Mouse (Mus musculus) liver, embryonic 15.5 days (tissue): ENCODE data around the gene Defb15. TPM values are rescaled to one million over a fixed set of nuclear protein-coding genes. Genes with fewer than 3 reads are reported as not detected.
"Not testable (repeated sequence)": the region's sequence is repeated elsewhere in the genome, so short reads cannot be mapped to it uniquely, and the experiment has no call there.

Source experiments
- ATAC-seq: fragments of 200-750 bp; cut with Nextera tagmentation; 2 replicates; pipeline ENCODE4 v1.8.0; 2017; ENCODE audit warnings: moderate number of reproducible peaks, mild to moderate bottlenecking, moderate library complexity; ENCODE audit not compliant: insufficient read depth
- H3K27ac ChIP-seq: fragments of 300-500 bp; sonication (generic); replicated peaks from 2 replicates; pipeline ENCODE4 v1.5.1; 2015; ENCODE audit warnings: mild to moderate bottlenecking, inconsistent platforms
- H3K27me3 ChIP-seq: fragments of 300-500 bp; sonication (generic); 2 replicates; pipeline ENCODE4 v1.6.1; 2015; ENCODE audit warnings: mild to moderate bottlenecking, inconsistent platforms
- H3K36me3 ChIP-seq: fragments of 300-500 bp; sonication (generic); replicated peaks from 2 replicates; pipeline ENCODE4 v1.6.1; 2015; ENCODE audit warnings: moderate library complexity, mild to moderate bottlenecking, inconsistent platforms
- H3K4me1 ChIP-seq: fragments of 300-500 bp; sonication (generic); replicated peaks from 2 replicates; pipeline ENCODE4 v1.6.1; 2015; ENCODE audit warnings: inconsistent platforms
- H3K4me2 ChIP-seq: fragments of 300-500 bp; sonication (generic); 2 replicates; pipeline ENCODE4 v1.6.1; 2015; ENCODE audit warnings: moderate library complexity, mild to moderate bottlenecking, inconsistent platforms
- H3K4me3 ChIP-seq: fragments of 300-500 bp; sonication (generic); replicated peaks from 2 replicates; pipeline ENCODE4 v1.5.1; 2015; ENCODE audit warnings: mild to moderate bottlenecking, inconsistent platforms
- H3K9ac ChIP-seq: fragments of 300-500 bp; sonication (generic); 2 replicates; pipeline ENCODE4 v1.6.1; 2015; ENCODE audit warnings: moderate library complexity, mild to moderate bottlenecking, inconsistent platforms
- H3K9me3 ChIP-seq: fragments of 300-500 bp; sonication (generic); replicated peaks from 2 replicates; pipeline ENCODE4 v1.6.1; 2016; ENCODE audit warnings: inconsistent platforms
- WGBS: fragments of 180-500 bp; shearing (Covaris S2); methylation state at CpG from one replicate; pipeline ENCODE4 v1.1.7; 2015; ENCODE audit warnings: mixed read lengths; ENCODE audit not compliant: insufficient replicate concordance; 5-methylcytosine and 5-hydroxymethylcytosine counted together
- polyA plus RNA-seq: library from polyadenylated mRNA; unstranded; fragments of >200 nt; fragmentation: Nextera tagmentation; extraction: Ambion mirVana; gene quantifications from 2 replicates; pipeline ENCODE4 v1.2.1, GENCODE M21; 2015

The Defb15 gene
- not detected in 2 replicates for polyA plus RNA-seq

DNA sequence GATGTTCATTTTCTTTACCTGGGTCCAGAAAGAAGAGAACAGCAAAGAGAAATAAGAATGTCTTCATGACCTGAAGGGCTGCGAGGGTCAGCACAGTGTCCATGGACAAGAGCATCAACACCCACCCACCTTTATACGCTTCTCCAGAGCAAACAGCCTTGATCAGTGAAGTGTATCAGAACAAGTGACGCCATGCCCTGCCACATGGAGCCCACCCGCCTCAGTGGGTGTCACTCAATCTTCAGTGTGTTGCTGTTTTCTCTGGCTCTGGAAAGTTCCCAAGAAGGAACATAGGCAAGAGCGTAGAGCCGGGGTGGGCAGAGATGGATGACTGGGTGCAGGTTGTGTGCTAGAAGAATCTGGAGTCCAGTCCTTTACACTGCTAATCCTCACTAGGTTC, at the start of gene Defb15:
Gene Defb15, minus strand, starts transcription at position 101 of the 400 bp plus-strand sequence.
- Histone ChIP-seq H3K9ac (no peak within 1 kb of the TSS), H3K27me3 (no peaks in the 10 kb centered on the region), H3K27ac (no peak within 1 kb of the TSS), H3K36me3 (no peaks in the 10 kb centered on the region), H3K4me3 (no peak within 1 kb of the TSS), H3K4me2 (no peak within 1 kb of the TSS), H3K9me3 (no peaks in the 10 kb centered on the region), H3K4me1 (no peaks in the 10 kb centered on the region)
- WGBS: 62% methylated on average over 6 of the region's 6 CpGs
- ATAC-seq: no peak

DNA sequence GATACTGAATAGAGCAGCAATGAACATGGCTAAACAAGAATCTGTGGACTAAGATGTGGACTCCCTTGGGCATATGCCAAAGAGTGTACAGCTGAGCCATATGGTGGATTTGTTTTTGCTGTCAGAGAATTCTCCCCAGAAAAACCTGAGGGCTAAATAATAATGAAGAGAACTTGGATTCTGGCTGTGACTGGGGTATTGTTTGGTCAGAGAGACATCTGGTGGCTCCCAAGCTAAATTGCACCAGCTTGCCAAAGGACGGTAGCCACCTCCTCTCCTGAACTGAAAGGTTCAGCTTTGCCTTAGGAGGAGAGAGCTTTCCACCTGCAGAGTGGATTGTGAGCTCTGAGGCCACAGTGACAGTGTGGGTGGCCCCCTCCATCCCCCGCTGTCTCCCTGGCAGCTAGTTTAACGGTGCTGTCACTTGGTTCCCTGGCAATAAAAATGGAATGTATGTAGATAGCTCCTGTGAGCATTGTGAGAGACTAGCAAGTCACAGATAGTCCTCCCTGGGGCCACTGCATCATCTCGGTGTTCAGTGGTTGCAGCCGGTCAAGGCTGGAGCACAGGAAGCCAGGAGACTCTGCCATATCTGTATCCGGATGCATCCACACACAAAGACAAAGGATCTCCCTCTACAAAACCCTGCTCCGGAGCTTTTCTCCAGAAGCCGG, 49.3 kb upstream of the Defb15 start:
- no peak overlapping the region for H3K27ac ChIP-seq
- ATAC-seq: no peak
- H3K27me3 ChIP-seq: no peaks in the 10 kb centered on the region
- H3K9ac ChIP-seq: no peak overlapping the region
- H3K9me3 ChIP-seq: no peaks in the 10 kb centered on the region
- H3K4me3 ChIP-seq: no peak overlapping the region
- H3K4me1 ChIP-seq: no peaks in the 10 kb centered on the region
- no peaks in the 10 kb centered on the region for H3K36me3 ChIP-seq
- WGBS: 56% methylated on average over 8 of the region's 8 CpGs
- no peak overlapping the region for H3K4me2 ChIP-seq

DNA sequence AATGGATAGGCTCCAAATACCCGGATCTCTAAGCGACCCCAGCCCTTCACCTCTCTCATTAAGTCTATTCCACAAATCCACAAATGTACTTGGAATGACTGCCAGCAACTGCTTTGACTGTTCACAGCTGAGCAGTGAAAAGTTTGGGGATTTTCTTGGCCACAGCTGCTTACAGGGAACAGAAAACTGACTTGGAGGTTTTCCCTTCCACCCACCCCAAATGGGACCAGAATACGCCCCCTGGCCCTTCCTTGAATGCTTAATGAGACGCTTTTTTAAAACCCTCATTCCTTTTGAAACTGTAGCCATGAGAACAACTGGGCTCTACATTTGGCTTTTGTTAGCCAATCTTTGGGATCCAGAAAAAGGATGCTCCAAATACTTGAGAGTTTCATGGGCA, 45.7 kb upstream of the Defb15 start:
- no peak overlapping the region for H3K4me2 ChIP-seq
- no peaks in the 10 kb centered on the region for H3K4me1 ChIP-seq
- no peak overlapping the region for H3K27ac ChIP-seq
- no peak for ATAC-seq
- H3K9ac ChIP-seq: no peak overlapping the region
- H3K27me3 ChIP-seq: no peaks in the 10 kb centered on the region
- H3K36me3 ChIP-seq: no peaks in the 10 kb centered on the region
- no peak overlapping the region for H3K4me3 ChIP-seq
- 45% methylated on average over 4 of the region's 4 CpGs for WGBS
- no peaks in the 10 kb centered on the region for H3K9me3 ChIP-seq

DNA sequence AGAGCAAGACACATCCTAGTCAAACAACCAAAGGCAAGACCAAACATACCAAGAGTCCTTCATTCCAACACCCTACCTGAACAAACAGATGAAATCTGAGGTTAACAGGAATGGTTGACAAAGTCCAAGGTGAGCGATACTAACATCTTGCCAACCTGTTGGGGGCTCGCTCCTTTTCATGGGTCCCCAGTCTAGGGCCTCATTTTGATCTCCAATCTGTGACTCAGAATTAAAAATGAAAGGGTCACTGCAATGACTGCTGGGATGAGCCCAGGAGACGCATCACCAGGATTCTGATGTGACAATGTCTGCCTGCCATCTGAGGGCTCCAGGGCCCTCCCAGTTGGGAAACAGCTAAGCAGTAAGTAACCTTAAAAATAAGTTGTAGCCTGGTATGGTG, 37.0 kb upstream of the Defb15 start, which contains the start of gene Ccdc70:
Gene Ccdc70, plus strand, starts transcription at position 301 of the 400 bp plus-strand sequence.
- Histone ChIP-seq H3K9me3 (no peaks in the 10 kb centered on the region), H3K27me3 (no peaks in the 10 kb centered on the region), H3K4me2 (no peak within 1 kb of the TSS), H3K9ac (no peak within 1 kb of the TSS), H3K27ac (no peak within 1 kb of the TSS), H3K4me3 (no peak within 1 kb of the TSS), H3K4me1 (no peaks in the 10 kb centered on the region), H3K36me3 (no peaks in the 10 kb centered on the region)
- no peak for ATAC-seq
- 63% methylated on average over 3 of the region's 3 CpGs for WGBS

DNA sequence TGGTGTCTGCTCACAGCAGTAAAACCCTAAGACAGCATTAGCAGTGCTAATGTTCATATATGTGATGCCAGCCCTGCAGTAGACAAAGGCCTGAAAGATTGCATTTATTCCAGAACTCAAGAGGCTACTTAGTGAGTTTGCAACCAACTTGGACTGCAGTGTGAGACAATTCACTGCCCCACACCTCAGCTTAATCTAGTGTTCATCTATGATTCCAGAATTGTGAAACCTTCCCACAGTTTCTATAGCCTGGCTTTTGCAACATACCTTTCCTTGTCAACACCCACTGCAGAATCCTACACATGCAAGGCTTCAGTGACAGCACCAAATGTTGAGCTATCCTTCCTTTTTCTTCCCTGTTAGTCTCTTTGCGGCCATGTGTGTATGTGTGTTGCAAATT, 34.1 kb upstream of the Defb15 start:
- Histone ChIP-seq H3K4me1 (no peaks in the 10 kb centered on the region), H3K27ac (no peak overlapping the region), H3K9ac (no peak overlapping the region), H3K4me3 (no peak overlapping the region), H3K9me3 (no peaks in the 10 kb centered on the region), H3K27me3 (no peaks in the 10 kb centered on the region), H3K36me3 (no peaks in the 10 kb centered on the region), H3K4me2 (no peak overlapping the region)
- no peak for ATAC-seq
- 64% methylated on average over 1 of the region's 1 CpGs for WGBS

DNA sequence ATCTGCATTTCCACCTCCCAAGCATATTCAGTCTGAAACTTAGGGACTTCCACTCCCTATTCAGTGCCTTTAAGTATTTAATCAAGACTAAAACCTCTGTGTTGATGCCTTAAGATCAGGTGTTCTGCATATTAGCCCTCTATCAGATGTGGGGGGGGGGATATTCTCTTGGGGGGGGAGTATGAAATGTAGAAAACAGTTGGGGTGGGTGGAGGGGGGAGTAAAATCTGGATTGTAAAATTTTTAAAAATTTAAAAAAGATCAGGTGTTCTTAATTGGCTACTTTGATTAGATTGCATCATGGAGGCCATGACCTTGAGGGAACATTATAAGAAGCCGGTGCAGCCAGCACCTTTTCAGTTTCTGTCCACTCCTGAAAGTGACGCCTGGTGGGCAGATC, 25.9 kb upstream of the Defb15 start, which contains the start of gene Fam90a1a:
Gene Fam90a1a, plus strand, starts transcription at position 301 of the 400 bp plus-strand sequence.
- no peaks in the 10 kb centered on the region for H3K36me3 ChIP-seq
- no peaks in the 10 kb centered on the region for H3K9me3 ChIP-seq
- H3K4me3 ChIP-seq: no peak within 1 kb of the TSS
- no peak within 1 kb of the TSS for H3K9ac ChIP-seq
- H3K4me1 ChIP-seq: no peaks in the 10 kb centered on the region
- no peak within 1 kb of the TSS for H3K27ac ChIP-seq
- ATAC-seq: no peak
- no peaks in the 10 kb centered on the region for H3K27me3 ChIP-seq
- 65% methylated on average over 2 of the region's 2 CpGs for WGBS
- H3K4me2 ChIP-seq: no peak within 1 kb of the TSS

DNA sequence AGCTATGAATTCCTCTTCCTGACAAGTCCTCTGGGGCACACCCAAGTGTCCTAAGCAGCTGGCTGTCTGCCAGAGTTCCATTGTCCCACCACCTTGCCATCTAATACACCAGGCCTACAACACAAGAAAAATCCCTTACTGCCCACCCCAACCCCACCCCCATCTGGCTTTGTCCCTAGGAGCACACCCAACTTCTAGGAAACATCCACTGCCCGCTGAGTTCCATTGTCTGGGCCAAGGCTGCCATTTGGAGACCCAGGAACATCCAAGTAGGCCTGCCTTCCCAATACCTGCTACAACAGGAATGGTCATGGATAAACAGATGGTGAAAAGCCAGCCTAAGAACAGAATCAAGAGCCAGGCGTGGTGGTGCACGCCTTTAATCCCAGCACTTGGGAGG, 23.8 kb upstream of the Defb15 start:
- no peak for ATAC-seq
- no peaks in the 10 kb centered on the region for H3K27me3 ChIP-seq

DNA sequence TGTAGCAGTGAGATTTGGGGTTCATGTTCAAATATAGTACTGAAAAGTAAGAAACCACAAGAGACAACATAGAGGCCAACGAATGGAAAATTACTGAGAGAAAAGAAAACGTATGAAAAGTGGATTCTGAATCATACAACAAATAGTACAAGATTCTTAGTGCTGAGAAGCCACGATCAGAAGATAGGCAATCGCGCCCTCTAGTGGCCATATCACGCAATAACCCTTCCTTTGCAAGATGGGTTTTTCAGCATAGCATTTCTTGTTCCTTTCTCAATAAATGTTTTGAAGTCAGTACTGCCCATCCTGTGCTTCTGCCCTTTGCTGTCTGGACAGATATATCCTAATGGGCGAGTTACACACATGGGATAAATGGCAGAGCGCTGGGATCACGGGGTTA, 22.8 kb upstream of the Defb15 start:
- no peak for ATAC-seq
- no peaks in the 10 kb centered on the region for H3K4me1 ChIP-seq
- no peaks in the 10 kb centered on the region for H3K9me3 ChIP-seq
- H3K36me3 ChIP-seq: no peaks in the 10 kb centered on the region
- no peak overlapping the region for H3K4me2 ChIP-seq
- WGBS: 5% methylated on average over 9 of the region's 9 CpGs
- no peak overlapping the region for H3K4me3 ChIP-seq
- no peak overlapping the region for H3K9ac ChIP-seq
- no peak overlapping the region for H3K27ac ChIP-seq
- no peaks in the 10 kb centered on the region for H3K27me3 ChIP-seq

More for the DNA sequence above, 23.8 kb upstream of the Defb15 start:
- WGBS: 53% methylated on average over 3 of the region's 3 CpGs
- Histone ChIP-seq H3K27ac (no peak overlapping the region), H3K4me3 (no peak overlapping the region), H3K36me3 (no peaks in the 10 kb centered on the region), H3K9ac (no peak overlapping the region), H3K4me1 (no peaks in the 10 kb centered on the region), H3K4me2 (no peak overlapping the region), H3K9me3 (no peaks in the 10 kb centered on the region)

DNA sequence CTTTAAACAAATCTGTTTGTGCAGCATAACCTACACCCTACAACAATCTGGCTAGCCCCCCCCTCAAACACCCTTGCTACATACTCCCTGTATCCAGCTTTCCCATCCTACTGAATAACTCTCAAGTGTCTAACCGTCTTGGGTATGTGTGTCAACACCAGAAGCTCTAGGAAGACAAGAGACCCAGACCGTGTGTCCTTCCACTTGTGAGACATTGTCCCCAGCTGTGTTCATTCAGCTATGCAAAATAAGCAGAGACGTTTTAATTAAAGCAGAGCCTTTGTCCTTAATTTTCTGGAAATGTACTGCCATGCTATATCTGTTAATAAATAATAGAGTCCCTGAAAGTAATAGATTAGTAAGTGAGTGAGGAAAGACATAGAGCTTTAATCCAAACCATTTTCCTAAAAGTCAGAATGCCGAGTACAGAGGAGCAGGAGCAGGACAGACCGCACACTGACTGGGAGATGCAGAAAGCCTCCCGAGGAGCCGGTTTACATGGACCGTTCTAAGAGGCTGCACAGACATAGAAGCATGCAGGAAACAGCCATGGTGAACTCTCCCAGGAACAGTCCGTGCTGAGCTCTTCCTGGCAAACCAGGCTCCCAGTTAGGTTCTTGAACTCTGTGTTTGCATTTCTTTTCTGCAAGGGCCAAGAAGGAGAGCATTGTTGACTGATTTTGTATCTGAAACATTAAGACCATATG, 15.0 kb upstream of the Defb15 start:
- Histone ChIP-seq H3K9me3 (no peaks in the 10 kb centered on the region), H3K4me3 (no peak overlapping the region), H3K36me3 (no peaks in the 10 kb centered on the region), H3K27me3 (no peaks in the 10 kb centered on the region), H3K4me1 (no peaks in the 10 kb centered on the region), H3K4me2 (no peak overlapping the region), H3K27ac (no peak overlapping the region), H3K9ac (no peak overlapping the region)
- no peak for ATAC-seq
- WGBS: 60% methylated on average over 9 of the region's 9 CpGs

DNA sequence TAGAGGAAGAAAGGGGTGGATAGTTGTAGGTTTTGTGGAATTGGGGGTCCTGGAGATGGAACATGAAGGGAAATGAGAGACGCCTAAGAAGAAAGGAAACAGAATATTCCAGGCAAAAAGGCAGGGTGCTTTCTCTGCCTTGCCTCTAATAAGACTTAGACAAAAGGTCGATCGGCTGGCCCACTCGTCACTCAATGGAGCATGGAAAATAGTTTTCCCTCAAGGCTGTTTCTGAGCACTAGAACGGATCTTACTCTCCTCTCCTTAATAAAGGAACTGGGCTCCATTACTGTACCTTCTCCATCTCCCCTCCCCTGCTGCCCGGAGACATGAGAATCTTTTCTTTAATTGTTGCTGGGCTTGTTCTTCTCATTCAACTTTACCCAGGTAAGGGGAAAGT, 14.0 kb upstream of the Defb15 start, which contains the start of gene Defb13:
Gene Defb13, plus strand, starts transcription at position 301 of the 400 bp plus-strand sequence.
- Histone ChIP-seq H3K36me3 (no peaks in the 10 kb centered on the region), H3K4me2 (no peak within 1 kb of the TSS), H3K27me3 (no peaks in the 10 kb centered on the region), H3K9me3 (no peaks in the 10 kb centered on the region), H3K4me3 (no peak within 1 kb of the TSS), H3K9ac (no peak within 1 kb of the TSS), H3K4me1 (no peaks in the 10 kb centered on the region), H3K27ac (no peak within 1 kb of the TSS)
- ATAC-seq: no peak
- WGBS: 64% methylated on average over 6 of the region's 6 CpGs

DNA sequence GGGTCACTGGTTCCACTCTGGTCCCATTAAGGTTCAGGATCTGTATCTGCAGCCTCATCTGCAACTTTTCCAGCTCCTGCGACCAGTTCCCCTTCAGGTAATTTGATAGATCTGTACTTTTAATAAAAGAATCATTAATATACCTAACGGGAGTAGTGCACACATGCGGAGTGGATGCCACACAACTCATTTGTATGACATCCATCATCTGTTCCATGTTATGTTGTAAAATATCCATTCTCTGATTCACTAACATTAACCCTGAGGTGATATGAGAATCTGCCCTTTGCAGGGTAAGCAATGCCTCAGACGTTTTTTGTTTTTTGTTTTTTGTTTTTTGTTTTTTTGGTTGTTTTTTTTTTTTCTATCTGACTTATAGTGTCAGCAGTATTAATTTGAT, 5.5 kb upstream of the Defb15 start, which contains the start of gene Defb35:
Gene Defb35, plus strand, starts transcription at position 301 of the 400 bp plus-strand sequence.
- not testable (repeated sequence) for H3K27me3 ChIP-seq, H3K4me2 ChIP-seq, H3K4me1 ChIP-seq, ATAC-seq, H3K4me3 ChIP-seq, H3K27ac ChIP-seq, H3K9me3 ChIP-seq, H3K36me3 ChIP-seq, H3K9ac ChIP-seq
- 56% methylated on average over 4 of the region's 4 CpGs for WGBS
